Mouse (Mus musculus) CH12.LX (cell line): ENCODE measurements at regions not wholly inside any gene's neighbourhood (a gene's known extent, or its start where the extent isn't known, plus 50 kb on each side); places are given as distances from the start of the nearest gene placed in this dataset.

ENCODE experiments used
- DNase-seq: peaks from one replicate; pipeline ENCODE4 v3.0.0-alpha.2; 2013; ENCODE audit errors: extremely low read depth
- H3K27ac ChIP-seq: 2 replicates; pipeline ENCODE4 v1.5.1; 2012; ENCODE audit warnings: low read depth, mild to moderate bottlenecking, control low read depth, moderate library complexity; ENCODE audit not compliant: insufficient read depth
- H3K27me3 ChIP-seq: replicated peaks from 2 replicates; pipeline ENCODE3; 2012; ENCODE audit warnings: inconsistent platforms
- H3K36me3 ChIP-seq, 2 experiments: replicated peaks in 1 of 2; 2 replicates each; pipeline versions ENCODE3 to v1.6.1; 2012; ENCODE audit warnings: inconsistent platforms in 1 of 2, low read length in 1 of 2, mild to moderate bottlenecking in 1 of 2, mixed read lengths in 1 of 2, moderate library complexity in 1 of 2; ENCODE audit not compliant: control insufficient read depth in 1 of 2, insufficient read depth in 1 of 2
- H3K4me1 ChIP-seq, 2 experiments: 2 replicates each; pipeline ENCODE4 v1.6.1; 2012; ENCODE audit warnings: inconsistent platforms in 1 of 2, moderate library complexity in 1 of 2; ENCODE audit not compliant: insufficient read depth in 2 of 2, control insufficient read depth in 1 of 2
- H3K4me2 ChIP-seq: 2 replicates; pipeline ENCODE4 v1.6.1; 2012; ENCODE audit warnings: low read depth, mild to moderate bottlenecking, control low read depth; ENCODE audit not compliant: poor library complexity, insufficient read depth, severe bottlenecking
- H3K4me3 ChIP-seq, 3 experiments: fragments of 150-350 bp in 1 of 3; sonication (generic) in 1 of 3; replicated peaks in 1 of 3; 2 replicates each; pipeline versions ENCODE3 to v1.5.1; 2011 to 2012; ENCODE audit warnings: low read depth in 2 of 3, low read length in 2 of 3, mild to moderate bottlenecking in 2 of 3, moderate library complexity in 2 of 3, control low read depth in 1 of 3, improper control_type of control experiment in 1 of 3, inconsistent platforms in 1 of 3, mixed read lengths in 1 of 3; ENCODE audit not compliant: poor library complexity in 1 of 3
- H3K79me2 ChIP-seq: replicated peaks from 2 replicates; pipeline ENCODE4 v1.6.1; 2012; ENCODE audit warnings: mild to moderate bottlenecking, moderate library complexity; ENCODE audit not compliant: control insufficient read depth, poor library complexity, insufficient read depth, severe bottlenecking; ENCODE audit errors: extremely low read depth
- H3K9ac ChIP-seq: 2 replicates; pipeline ENCODE4 v1.6.1; 2012; ENCODE audit warnings: low read depth, mild to moderate bottlenecking, control low read depth, moderate library complexity; ENCODE audit not compliant: insufficient read depth
- H3K9me3 ChIP-seq: replicated peaks from 2 replicates; pipeline ENCODE3; 2012; ENCODE audit warnings: low read length, inconsistent platforms, mixed read lengths
- E2F4 ChIP-seq: IDR thresholded peaks from 2 replicates; pipeline ENCODE4 v1.6.1; 2011; ENCODE audit warnings: low read depth, low read length, improper control_type of control experiment; ENCODE audit not compliant: insufficient replicate concordance
- ELF1 ChIP-seq: IDR thresholded peaks from 2 replicates; pipeline ENCODE4 v1.6.1; 2014; ENCODE audit warnings: low read depth, mild to moderate bottlenecking, inconsistent platforms, low read length, improper control_type of control experiment
- GABPA ChIP-seq: IDR thresholded peaks from 2 replicates; pipeline ENCODE4 v1.6.1; 2012; ENCODE audit warnings: low read depth, low read length, improper control_type of control experiment, inconsistent platforms; ENCODE audit not compliant: insufficient replicate concordance
- HCFC1 ChIP-seq: IDR thresholded peaks from 2 replicates; pipeline ENCODE4 v1.6.1; 2012; ENCODE audit warnings: low read depth, mild to moderate bottlenecking, inconsistent platforms, low read length, improper control_type of control experiment
- IRF4 ChIP-seq: IDR thresholded peaks from 2 replicates; pipeline ENCODE4 v1.6.1; 2014; ENCODE audit warnings: low read depth, mild to moderate bottlenecking, inconsistent platforms, low read length, improper control_type of control experiment
- KAT2A ChIP-seq: IDR thresholded peaks from 2 replicates; pipeline ENCODE4 v1.6.1; 2012; ENCODE audit warnings: low read length, improper control_type of control experiment, inconsistent platforms; ENCODE audit not compliant: insufficient replicate concordance
- MAFK ChIP-seq: IDR thresholded peaks from 2 replicates; pipeline ENCODE4 v1.6.1; 2011; ENCODE audit warnings: low read length, improper control_type of control experiment; ENCODE audit not compliant: insufficient replicate concordance
- MEF2A ChIP-seq: IDR thresholded peaks from 2 replicates; pipeline ENCODE4 v1.6.1; 2014; ENCODE audit warnings: low read depth, mild to moderate bottlenecking, inconsistent platforms, low read length, improper control_type of control experiment, borderline replicate concordance
- MXI1 ChIP-seq: IDR thresholded peaks from 2 replicates; pipeline ENCODE4 v1.6.1; 2011; ENCODE audit warnings: mild to moderate bottlenecking, low read depth, low read length, improper control_type of control experiment
- MYC ChIP-seq: IDR thresholded peaks from 2 replicates; pipeline ENCODE4 v1.6.1; 2011; ENCODE audit warnings: low read depth, mild to moderate bottlenecking, improper control_type of control experiment, low read length
- NRF1 ChIP-seq: IDR thresholded peaks from 2 replicates; pipeline ENCODE4 v1.6.1; 2014; ENCODE audit warnings: low read depth, mild to moderate bottlenecking, inconsistent platforms, low read length, improper control_type of control experiment, moderate library complexity
- PAX5 ChIP-seq: IDR thresholded peaks from 2 replicates; pipeline ENCODE4 v1.6.1; 2012; ENCODE audit warnings: low read length, inconsistent platforms, mixed read lengths
- POLR2AphosphoS2 ChIP-seq: IDR thresholded peaks from 2 replicates; pipeline ENCODE4 v1.6.1; 2011; ENCODE audit warnings: low read depth, low read length, improper control_type of control experiment
- RCOR1 ChIP-seq: conservative IDR thresholded peaks from 2 replicates; pipeline ENCODE4 v1.6.1; 2012; ENCODE audit warnings: low read depth, mild to moderate bottlenecking, inconsistent platforms, low read length, improper control_type of control experiment
- SIN3A ChIP-seq: IDR thresholded peaks from 2 replicates; pipeline ENCODE4 v1.6.1; 2012; ENCODE audit warnings: low read length, improper control_type of control experiment, inconsistent platforms
- TBP ChIP-seq: conservative IDR thresholded peaks from 2 replicates; pipeline ENCODE4 v1.6.1; 2011; ENCODE audit warnings: low read depth, low read length, improper control_type of control experiment
- TCF12 ChIP-seq: IDR thresholded peaks from 2 replicates; pipeline ENCODE4 v1.6.1; 2014; ENCODE audit warnings: low read depth, mild to moderate bottlenecking, inconsistent platforms, low read length, improper control_type of control experiment
- USF2 ChIP-seq: conservative IDR thresholded peaks from 2 replicates; pipeline ENCODE4 v1.6.1; 2011; ENCODE audit warnings: low read depth, low read length, improper control_type of control experiment
- ZC3H11A ChIP-seq: IDR thresholded peaks from 2 replicates; pipeline ENCODE4 v1.6.1; 2012; ENCODE audit warnings: low read depth, mild to moderate bottlenecking, inconsistent platforms, low read length, improper control_type of control experiment
- ZMIZ1 ChIP-seq: IDR thresholded peaks from 2 replicates; pipeline ENCODE4 v1.6.1; 2012; ENCODE audit warnings: low read depth, mild to moderate bottlenecking, inconsistent platforms, low read length, improper control_type of control experiment
- ZNF384 ChIP-seq: IDR thresholded peaks from 2 replicates; pipeline ENCODE4 v1.6.1; 2012; ENCODE audit warnings: low read depth, low read length, improper control_type of control experiment, inconsistent platforms
- dilution Hi-C: fragments of 300-500 bp; cut with MboI; formaldehyde crosslinking; loops from 2 replicates; pipeline ENCODE4 v1.14.3; 2020; ENCODE audit warnings: low sequenced_read_pairs; ENCODE audit not compliant: extremely low pct_unique_long_range_greater_than_20kb, extremely low pct_ligation_motif_present
- in situ Hi-C: fragments of 300-500 bp; cut with MboI; formaldehyde crosslinking; loops from 3 replicates; pipeline ENCODE4 v1.14.3; 2019; ENCODE audit warnings: low sequenced_read_pairs, low pct_ligation_motif_present, low pct_unique_long_range_greater_than_20kb, mixed read lengths

- H3K4me2 ChIP-seq = no peak overlapping the region
- no peak for DNase-seq
- dilution Hi-C loops = no loop called here
- in situ Hi-C loops = no loop called here
- TF ChIP-seq ZNF384 (no peak), RCOR1 (no peak), MEF2A (no peak), NRF1 (no peak), PAX5 (no peak), HCFC1 (no peak), TBP (no peak), ZMIZ1 (no peak), POLR2AphosphoS2 (no peak), E2F4 (no peak), KAT2A (no peak)
- TF ChIP-seq, all 38 proteins: peak for 0
- Histone ChIP-seq H3K9me3 (no peaks in the 10 kb centered on the region), H3K4me1 (no peaks in the 10 kb centered on the region), H3K9ac (no peak overlapping the region), H3K79me2 (no peaks in the 10 kb centered on the region), H3K36me3 (no peaks in the 10 kb centered on the region), H3K27me3 (no peaks in the 10 kb centered on the region), H3K4me3 (no peak overlapping the region), H3K27ac (no peak overlapping the region)
Observed at GRCm38 (mm10) chr12:71522451-71522850, 212.8 kb downstream of the Dact1 start.

- no peak for DNase-seq
- H3K4me3 ChIP-seq = no peak overlapping the region
- H3K27ac ChIP-seq = no peak overlapping the region
- no peaks in the 10 kb centered on the region for H3K79me2 ChIP-seq
- no peaks in the 10 kb centered on the region for H3K36me3 ChIP-seq
- H3K9ac ChIP-seq = no peak overlapping the region
- H3K4me1 ChIP-seq = no peaks in the 10 kb centered on the region
- in situ Hi-C loops = no loop called here
- H3K9me3 ChIP-seq = no peaks in the 10 kb centered on the region
- dilution Hi-C loops = no loop called here
- no peak overlapping the region for H3K4me2 ChIP-seq
- no peaks in the 10 kb centered on the region for H3K27me3 ChIP-seq
- TF ChIP-seq ELF1 = no peak
- no peak for TF ChIP-seq NRF1
- no peak for TF ChIP-seq IRF4
- no peak for TF ChIP-seq POLR2AphosphoS2
- no peak for TF ChIP-seq MXI1
- TF ChIP-seq KAT2A = no peak
- TF ChIP-seq RCOR1 = no peak
- TF ChIP-seq ZC3H11A = no peak
- no peak for TF ChIP-seq USF2
- no peak for TF ChIP-seq SIN3A
- no peak for TF ChIP-seq MAFK
- TF ChIP-seq MYC = no peak
- TF ChIP-seq GABPA = no peak
- no peak for TF ChIP-seq TCF12
- no peak for TF ChIP-seq ZNF384
Observed at GRCm38 (mm10) chr12:71524156-71524555, 214.5 kb downstream of the Dact1 start.
